Mouse (Mus musculus): ENCODE results near the gene Sphk2. TPM values are rescaled to one million over a fixed set of nuclear protein-coding genes. Genes with fewer than 3 reads are reported as not detected.

The Sphk2 gene
- polyA plus RNA-seq, 2 experiments from 2014 or later = 10.2 to 19.6 TPM

- ATAC-seq = no peak
These were observed 8.0 kb downstream of the Sphk2 start for GRCm38 (mm10) chr7:45709677-45710355.

- ATAC-seq = no peak
These were observed 8.8 kb downstream of the Sphk2 start for GRCm38 (mm10) chr7:45709036-45709435.

- no peak for ATAC-seq
These were observed 9.5 kb downstream of the Sphk2 start for GRCm38 (mm10) chr7:45708221-45708761.

GRCm38 (mm10) chr7:45707375-45707967 is 10.3 kb downstream of the Sphk2 start:
- peak; percentile 23 for ATAC-seq

GRCm38 (mm10) chr7:45706721-45707241 is 11.0 kb downstream of the Sphk2 start:
- ATAC-seq = no peak

- ATAC-seq = no peak
These were observed 11.9 kb downstream of the Sphk2 start for GRCm38 (mm10) chr7:45705873-45706281.

- no peak for ATAC-seq
These were observed 12.3 kb downstream of the Sphk2 start for GRCm38 (mm10) chr7:45705443-45705864.

- peak; percentile 79 for ATAC-seq
These were observed 12.9 kb downstream of the Sphk2 start, which contains the start of gene Dbp for GRCm38 (mm10) chr7:45704730-45705442. Gene Dbp, plus strand, starts transcription at chr7:45705088.

GRCm38 (mm10) chr7:45704046-45704559 is 13.7 kb downstream of the Sphk2 start:
- no peak for ATAC-seq

- ATAC-seq = no peak
These were observed 14.2 kb downstream of the Sphk2 start for GRCm38 (mm10) chr7:45703521-45704033.

- no peak for ATAC-seq
These were observed 14.8 kb downstream of the Sphk2 start for GRCm38 (mm10) chr7:45702809-45703520.

GRCm38 (mm10) chr7:45702316-45702715 is 15.5 kb downstream of the Sphk2 start:
- ATAC-seq = no peak

- ATAC-seq = no peak
These were observed 16.2 kb downstream of the Sphk2 start for GRCm38 (mm10) chr7:45701607-45702006.

GRCm38 (mm10) chr7:45701072-45701471 is 16.7 kb downstream of the Sphk2 start:
- ATAC-seq = no peak

GRCm38 (mm10) chr7:45700301-45701015 is 17.3 kb downstream of the Sphk2 start:
- no peak for ATAC-seq

- ATAC-seq = no peak
These were observed 18.2 kb downstream of the Sphk2 start, which contains the start of gene Car11 for GRCm38 (mm10) chr7:45699523-45700141. Gene Car11, plus strand, starts transcription at chr7:45699843.

- ATAC-seq = no peak
These were observed 19.9 kb downstream of the Sphk2 start for GRCm38 (mm10) chr7:45697894-45698293.

GRCm38 (mm10) chr7:45695098-45695497 is 22.7 kb downstream of the Sphk2 start:
- ATAC-seq = no peak

GRCm38 (mm10) chr7:45693921-45694591 is 23.7 kb downstream of the Sphk2 start, which contains the start of gene Sec1:
Gene Sec1, minus strand, starts transcription at chr7:45694402.
- no peak for ATAC-seq

GRCm38 (mm10) chr7:45692364-45692763 is 25.4 kb downstream of the Sphk2 start:
- ATAC-seq = no peak

Data from activated CD4-positive, CD25-positive, alpha-beta regulatory T cell, adult 4 months (primary cell).